12 mouse cellular contexts compared by ENCODE assay signal in genomic region chr12:111592407-111593021, GRCm38 (mm10). TPM values are rescaled to one million over a fixed set of nuclear protein-coding genes. Genes with fewer than 3 reads are reported as not detected.
DNase-seq lines count a peak whose midpoint lies in the region; ATAC-seq and TF ChIP-seq lines count a peak whose summit lies in the region.
"Had no signal": no experiment of that assay in that cellular context is flagged by ENCODE, and none has a peak within 500 bp of the region (broad histone marks: within the 10 kb centered on the region; RNA-seq: fewer than 3 reads in every experiment).

No protein-coding gene starts in this region.

- no peaks in the 10 kb centered on the region for H3K9me3 ChIP-seq in heart, embryonic 10.5 days
- no peaks in the 10 kb centered on the region for H3K9me3 ChIP-seq in lung, embryonic 14.5 days (ENCODE audit: low read depth, low read length)
- H3K9me3 ChIP-seq: embryonic facial prominence, embryonic 10.5 days; forebrain, embryonic 15.5 days; hindbrain, embryonic 13.5 days; neural tube, embryonic 12.5 days had no signal

- WGBS in heart, embryonic 10.5 days, result 81% methylated on average over 14 of the region's 14 CpGs
- WGBS in lung, embryonic 14.5 days, result 75% methylated on average over 14 of the region's 14 CpGs

- H3K27me3 ChIP-seq in heart, embryonic 10.5 days (ENCODE audit: insufficient read depth, poor library complexity, severe bottlenecking), result no peaks in the 10 kb centered on the region
- H3K27me3 ChIP-seq in lung, embryonic 14.5 days (ENCODE audit: insufficient read depth, low read length), result no peaks in the 10 kb centered on the region
- H3K27me3 ChIP-seq: forebrain, embryonic 15.5 days; hindbrain, embryonic 13.5 days; neural tube, embryonic 12.5 days had no signal

- no peak overlapping the region for H3K4me2 ChIP-seq in lung, embryonic 14.5 days
- H3K4me2 ChIP-seq: forebrain, embryonic 15.5 days; hindbrain, embryonic 13.5 days; neural tube, embryonic 12.5 days had no signal

- H3K9ac ChIP-seq in lung, embryonic 14.5 days, result no peak overlapping the region
- H3K9ac ChIP-seq: forebrain, embryonic 15.5 days; hindbrain, embryonic 13.5 days; neural tube, embryonic 12.5 days had no signal

- peak; percentile 62 for ATAC-seq in common myeloid progenitor, adult 5-6 weeks (replicated peaks; ENCODE audit: low read depth, poor library complexity, severe bottlenecking)
- no peak for ATAC-seq in lung, embryonic 14.5 days (ENCODE audit: insufficient read depth)
- ATAC-seq: forebrain, embryonic 15.5 days had no signal

- H3K36me3 ChIP-seq in heart, embryonic 10.5 days, result peaks cover 57% of the 10 kb centered on the region
- peaks cover 31% of the 10 kb centered on the region for H3K36me3 ChIP-seq in lung, embryonic 14.5 days (ENCODE audit: insufficient read depth)

- no peak for TF ChIP-seq CTCF in lung, embryonic 14.5 days (IDR thresholded peaks at IDR 0.05; ENCODE audit: low read depth)

- H3K27ac ChIP-seq in heart, embryonic 10.5 days, result no peak overlapping the region
- H3K27ac ChIP-seq in lung, embryonic 14.5 days (ENCODE audit: low read depth), result no peak overlapping the region
- H3K27ac ChIP-seq: embryonic facial prominence, embryonic 10.5 days; forebrain, embryonic 15.5 days; hindbrain, embryonic 13.5 days; neural tube, embryonic 12.5 days had no signal

- H3K4me1 ChIP-seq in heart, embryonic 10.5 days, result peaks cover 7% of the 10 kb centered on the region; the same call in 1 of the 2 replicates
- no peaks in the 10 kb centered on the region for H3K4me1 ChIP-seq in lung, embryonic 14.5 days (ENCODE audit: insufficient read depth)
- H3K4me1 ChIP-seq: embryonic facial prominence, embryonic 10.5 days; forebrain, embryonic 15.5 days; neural tube, embryonic 12.5 days had no signal

- H3K4me3 ChIP-seq in heart, embryonic 10.5 days, result no peak overlapping the region
- no peak overlapping the region for H3K4me3 ChIP-seq in lung, embryonic 14.5 days (ENCODE audit: low read depth, low read length)
- H3K4me3 ChIP-seq: embryonic facial prominence, embryonic 10.5 days; forebrain, embryonic 15.5 days; hindbrain, embryonic 13.5 days; neural tube, embryonic 12.5 days had no signal

- DNase-seq in heart, adult 8-10 months (ENCODE audit: low spot score), result peak; percentile 41
- no peak for DNase-seq in heart, embryonic 10.5 days (ENCODE audit: low spot score)
- peak; percentile 16 for DNase-seq in CD4-positive helper T cell, adult 2 months (ENCODE audit: low read depth, low spot score)
- DNase-seq in lung, embryonic 14.5 days, result peak; percentile 7
- DNase-seq in retina, postnatal 1 day, result no peak
- no peak for DNase-seq in thymus, postnatal 4 days
- DNase-seq in frontal cortex, adult 2 months (ENCODE audit: extremely low spot score in 1 of 2, low spot score in 1 of 2), result no peak

RNA-seq across cellular contexts. Expression of gene Mark3, which starts 18.2 kb away (rescaled TPM):
- total RNA-seq in heart, adult 8-10 months (2022), result 10 to 100 TPM; 46.0 to 50.4 (median 47.1) TPM
- polyA plus RNA-seq in heart, embryonic 10.5 days (2016; fragmentation: Nextera tagmentation; extraction: Ambion mirVana), result 38.1 and 47.9 TPM in 2 replicates
- 60.4 and 76.4 TPM in 2 replicates for total RNA-seq in common myeloid progenitor, adult 5-6 weeks (2017)
- 57.3 and 62.0 TPM in 2 replicates for polyA plus RNA-seq in lung, embryonic 14.5 days (2014; fragmentation: Nextera tagmentation; extraction: Ambion mirVana)
- polyA plus RNA-seq in frontal cortex, adult 2 months (2012; rRNA removed), result 78.7 and 81.9 TPM in 2 replicates

RNA-seq across cellular contexts. Expression of gene Eif5, which starts 54.7 kb away (rescaled TPM):
- 100 to 1,000 TPM; 155 to 196 (median 171) TPM for total RNA-seq in heart, adult 8-10 months (2022)
- polyA plus RNA-seq in heart, embryonic 10.5 days (2016; fragmentation: Nextera tagmentation; extraction: Ambion mirVana), result 506 and 616 TPM in 2 replicates
- total RNA-seq in common myeloid progenitor, adult 5-6 weeks (2017), result 309 and 347 TPM in 2 replicates
- 479 and 486 TPM in 2 replicates for polyA plus RNA-seq in lung, embryonic 14.5 days (2014; fragmentation: Nextera tagmentation; extraction: Ambion mirVana)
- 150 and 178 TPM in 2 replicates for polyA plus RNA-seq in frontal cortex, adult 2 months (2012; rRNA removed)

Comparison
In these comparisons a context has a peak if more than half of its experiments do, and no peak if none do; other contexts are left out.
1. DNase-seq: peak in heart, adult 8-10 months (single experiment), CD4-positive helper T cell, adult 2 months (single experiment) and lung, embryonic 14.5 days (single experiment); none in heart, embryonic 10.5 days (single experiment), retina, postnatal 1 day (single experiment), thymus, postnatal 4 days (single experiment) and frontal cortex, adult 2 months (0 of 2).